10 mouse cellular contexts compared by ENCODE assay signal in genomic region chr5:103788476-103788875, GRCm38 (mm10).
DNase-seq lines count a peak whose midpoint lies in the region; ATAC-seq and TF ChIP-seq lines count a peak whose summit lies in the region.
"Had no signal": no experiment of that assay in that cellular context is flagged by ENCODE, and none has a peak within 500 bp of the region (broad histone marks: within the 10 kb centered on the region; RNA-seq: fewer than 3 reads in every experiment).

No protein-coding gene starts in this region.

- peaks cover 2% of the 10 kb centered on the region; the same call in 1 of the 2 replicates for H3K36me3 ChIP-seq in kidney, adult 2 months (ENCODE audit: control insufficient read depth, insufficient read depth, low read length)
- H3K36me3 ChIP-seq in heart, embryonic 15.5 days = peaks cover 16% of the 10 kb centered on the region; the same call in 1 of the 2 replicates
- H3K36me3 ChIP-seq in intestine, embryonic 15.5 days = 0 out of 2 replicates have a peak, but pooled peaks cover 7% of the 10 kb centered on the region

- peaks cover 22% of the 10 kb centered on the region for H3K4me1 ChIP-seq in kidney, adult 2 months (ENCODE audit: control insufficient read depth, insufficient read depth, low read length)
- peaks cover 26% of the 10 kb centered on the region for H3K4me1 ChIP-seq in heart, embryonic 15.5 days (replicated peaks)
- H3K4me1 ChIP-seq in intestine, embryonic 15.5 days (replicated peaks) = no peaks in the 10 kb centered on the region; the same call in 1 of the 2 replicates
- H3K4me1 ChIP-seq: embryonic facial prominence, embryonic 13.5 days had no signal

- no peak for ATAC-seq in heart, embryonic 15.5 days (replicated peaks; ENCODE audit: insufficient number of reproducible peaks, insufficient read depth, low FRiP score, low read depth)
- ATAC-seq in intestine, embryonic 15.5 days = no peak

- H3K27ac ChIP-seq in kidney, adult 2 months (ENCODE audit: insufficient read depth, low read depth, low read length) = peak overlapping the region; percentile 73; the same call in 1 of the 2 replicates
- peak overlapping the region; percentile 92 for H3K27ac ChIP-seq in heart, embryonic 15.5 days
- H3K27ac ChIP-seq in intestine, embryonic 15.5 days = no peak overlapping the region
- H3K27ac ChIP-seq: embryonic facial prominence, embryonic 13.5 days; midbrain, embryonic 10.5 days had no signal

- no peaks in the 10 kb centered on the region for H3K27me3 ChIP-seq in kidney, adult 2 months (replicated peaks; ENCODE audit: control insufficient read depth, insufficient read depth, low read length)
- no peaks in the 10 kb centered on the region for H3K27me3 ChIP-seq in heart, embryonic 15.5 days
- H3K27me3 ChIP-seq in intestine, embryonic 15.5 days (replicated peaks) = no peaks in the 10 kb centered on the region
- H3K27me3 ChIP-seq: embryonic facial prominence, embryonic 13.5 days had no signal

- TF ChIP-seq CTCF in kidney, adult 2 months (conservative IDR thresholded peaks at IDR 0.05; ENCODE audit: insufficient read depth, insufficient read length, low read depth, low read length) = no peak

- H3K9ac ChIP-seq in heart, embryonic 15.5 days = no peak overlapping the region
- H3K9ac ChIP-seq in intestine, embryonic 15.5 days = no peak overlapping the region
- H3K9ac ChIP-seq: embryonic facial prominence, embryonic 13.5 days had no signal

- DNase-seq in kidney, adult 2 months = peak; percentile 80
- DNase-seq in kidney, adult 11 months = no peak
- peak; percentile 17 for DNase-seq in brain, adult 2 months (ENCODE audit: low read depth, low spot score)
- peak; percentile 32 for DNase-seq in cerebellum, adult 8-10 months
- no peak for DNase-seq in layer of hippocampus, adult 11-12 months (ENCODE audit: low spot score)

- peak overlapping the region; percentile 48; the same call in 1 of the 2 replicates for H3K4me2 ChIP-seq in heart, embryonic 15.5 days
- H3K4me2 ChIP-seq in intestine, embryonic 15.5 days (replicated peaks) = no peak overlapping the region
- H3K4me2 ChIP-seq: embryonic facial prominence, embryonic 13.5 days had no signal

- H3K4me3 ChIP-seq in kidney, adult 2 months (ENCODE audit: insufficient read depth, low read depth, low read length) = no peak overlapping the region
- no peak overlapping the region for H3K4me3 ChIP-seq in heart, embryonic 15.5 days
- no peak overlapping the region for H3K4me3 ChIP-seq in intestine, embryonic 15.5 days (replicated peaks)
- H3K4me3 ChIP-seq: embryonic facial prominence, embryonic 13.5 days; midbrain, embryonic 10.5 days had no signal

- TF ChIP-seq POLR2A in kidney, adult 2 months (IDR thresholded peaks at IDR 0.05; ENCODE audit: low read depth, low read length) = no peak

- WGBS in kidney, adult 2 months = 28% methylated on average over 6 of the region's 6 CpGs
- 26% methylated on average over 6 of the region's 6 CpGs for WGBS in heart, embryonic 15.5 days
- WGBS in intestine, embryonic 15.5 days = 34% methylated on average over 6 of the region's 6 CpGs

- no peaks in the 10 kb centered on the region for H3K9me3 ChIP-seq in heart, embryonic 15.5 days (replicated peaks)
- no peaks in the 10 kb centered on the region for H3K9me3 ChIP-seq in intestine, embryonic 15.5 days
- H3K9me3 ChIP-seq: embryonic facial prominence, embryonic 13.5 days; G1E; midbrain, embryonic 10.5 days had no signal

Comparison
In these comparisons a context has a peak if more than half of its experiments do, and no peak if none do; other contexts are left out.
1. DNase-seq: peak in kidney, adult 2 months (single experiment), brain, adult 2 months (single experiment) and cerebellum, adult 8-10 months (single experiment); none in kidney, adult 11 months (single experiment) and layer of hippocampus, adult 11-12 months (single experiment).